Mouse (Mus musculus): ENCODE measurements around the gene Gm8362.
"Not testable (repeated sequence)": the region's sequence is repeated elsewhere in the genome, so short reads cannot be mapped to it uniquely, and the experiment has no call there.

The Gm8362 gene

GRCm38 (mm10) chr14:6774311-6774710 is at the start of gene Gm8362:
Gm8362 (minus strand) TSS chr14:6774411.
- DNase-seq: not testable (repeated sequence)

- DNase-seq: not testable (repeated sequence)
Observed at GRCm38 (mm10) chr14:6823297-6823696, 49.1 kb upstream of the Gm8362 start.

- DNase-seq: peak; percentile 1 to 5
Observed at GRCm38 (mm10) chr14:6757231-6757536, 17.0 kb downstream of the Gm8362 start.

- peak; percentile 6 to 8 for DNase-seq
Observed at GRCm38 (mm10) chr14:6756384-6757230, 17.6 kb downstream of the Gm8362 start.

GRCm38 (mm10) chr14:6742232-6742631 is 32.0 kb downstream of the Gm8362 start, which contains the start of gene Gm3636:
Gm3636 (minus strand) TSS chr14:6742332.
- DNase-seq: not testable (repeated sequence)

GRCm38 (mm10) chr14:6720151-6720550 is 54.1 kb downstream of the Gm8362 start, which contains the start of gene Gm8050:
Gm8050 (minus strand) TSS chr14:6720251.
- not testable (repeated sequence) for DNase-seq
